Mouse (Mus musculus): ENCODE data around the gene Trim67. TPM values are rescaled to one million over a fixed set of nuclear protein-coding genes. Genes with fewer than 3 reads are reported as not detected.

Trim67 gene
- total RNA-seq (2021): 10 to 100 TPM; 30.6 to 39.3 TPM

DNA sequence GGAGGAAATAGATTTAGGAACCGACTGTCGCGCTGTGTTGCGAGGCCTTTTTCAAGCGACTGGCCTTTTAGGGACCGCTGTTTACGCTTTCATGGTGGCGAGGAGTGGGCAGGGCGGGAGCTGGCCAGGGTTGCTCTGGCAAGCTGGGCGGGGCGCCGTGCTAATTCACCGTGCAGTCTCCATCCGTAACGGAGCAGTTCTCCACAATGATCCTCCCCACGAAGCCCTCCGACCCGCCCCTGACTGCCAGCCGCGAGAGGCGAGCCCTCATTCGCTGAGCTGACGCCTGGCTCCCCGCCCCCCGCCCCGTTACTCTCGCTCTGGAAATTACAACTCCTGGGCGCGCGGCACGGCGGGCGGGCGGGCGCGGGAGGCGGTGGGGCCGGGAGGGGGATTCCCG is at the start of gene Trim67:
Trim67 (plus strand) TSS at position 385 of the 400 bp plus-strand sequence.
- peak; percentile 80 to 87 for DNase-seq (ENCODE audit: extremely low spot score in 1 of 2, low spot score in 2 of 2)
- intact Hi-C loops (cut with DNase I): no loop called here

GRCm38 (mm10) chr8:124746661-124747060 is 46.2 kb upstream of the Trim67 start:
- intact Hi-C loops (cut with DNase I): no loop called here
- DNase-seq (ENCODE audit: extremely low spot score in 1 of 2, low spot score in 2 of 2): no peak

DNA sequence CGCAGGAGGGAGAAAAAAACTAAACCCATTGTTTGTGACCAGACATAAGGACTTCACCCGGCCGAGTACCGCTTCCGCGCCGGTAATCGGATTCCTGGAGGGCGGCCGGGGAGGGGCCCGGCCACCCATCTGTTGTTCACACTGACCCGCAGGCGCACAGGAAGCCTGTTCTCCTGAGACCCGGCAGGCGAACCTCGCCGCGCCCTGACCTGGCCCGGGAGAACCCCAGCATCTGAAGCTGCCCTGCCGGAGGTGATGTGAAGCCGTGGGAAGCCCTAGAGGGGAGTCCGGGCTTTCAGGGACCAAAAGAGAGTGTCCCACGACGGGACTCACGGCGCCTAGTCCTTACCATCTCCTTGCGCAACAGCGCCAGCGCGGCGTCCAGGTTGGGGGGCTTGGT is 41.7 kb upstream of the Trim67 start:
- intact Hi-C loops (cut with DNase I): no loop called here
- peak in 1 of 2 experiments; percentile 38 for DNase-seq (ENCODE audit: extremely low spot score in 1 of 2, low spot score in 2 of 2)

DNA sequence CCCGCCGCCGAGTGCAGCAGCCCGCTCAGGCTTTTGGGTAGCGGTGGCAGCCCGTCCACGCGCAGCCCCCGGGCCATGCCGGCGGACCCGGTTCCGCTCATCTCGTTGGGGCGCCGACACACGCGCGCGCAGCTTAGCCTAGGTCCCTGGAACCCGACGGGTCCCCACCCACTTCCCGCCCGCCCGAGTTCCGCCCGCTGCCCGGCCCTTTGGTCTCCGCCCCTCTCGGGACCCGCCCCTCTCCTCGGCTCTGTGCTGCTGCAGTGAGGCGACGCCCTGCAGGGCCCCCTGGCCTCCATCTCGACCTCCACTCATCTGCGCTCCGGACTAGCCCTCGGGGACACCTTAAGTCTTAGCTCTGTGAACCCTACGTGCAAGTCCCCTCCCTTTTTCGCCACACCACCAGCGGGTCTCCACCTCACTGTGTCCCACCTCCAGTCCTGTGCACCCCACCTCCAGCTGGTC is 41.2 kb upstream of the Trim67 start, which contains the start of gene Fam89a:
Fam89a (minus strand) TSS at position 124 of the 465 bp plus-strand sequence.
- intact Hi-C loops (cut with DNase I): no loop called here
- peak in 1 of 2 experiments; percentile 76 for DNase-seq (ENCODE audit: extremely low spot score in 1 of 2, low spot score in 2 of 2)

DNA sequence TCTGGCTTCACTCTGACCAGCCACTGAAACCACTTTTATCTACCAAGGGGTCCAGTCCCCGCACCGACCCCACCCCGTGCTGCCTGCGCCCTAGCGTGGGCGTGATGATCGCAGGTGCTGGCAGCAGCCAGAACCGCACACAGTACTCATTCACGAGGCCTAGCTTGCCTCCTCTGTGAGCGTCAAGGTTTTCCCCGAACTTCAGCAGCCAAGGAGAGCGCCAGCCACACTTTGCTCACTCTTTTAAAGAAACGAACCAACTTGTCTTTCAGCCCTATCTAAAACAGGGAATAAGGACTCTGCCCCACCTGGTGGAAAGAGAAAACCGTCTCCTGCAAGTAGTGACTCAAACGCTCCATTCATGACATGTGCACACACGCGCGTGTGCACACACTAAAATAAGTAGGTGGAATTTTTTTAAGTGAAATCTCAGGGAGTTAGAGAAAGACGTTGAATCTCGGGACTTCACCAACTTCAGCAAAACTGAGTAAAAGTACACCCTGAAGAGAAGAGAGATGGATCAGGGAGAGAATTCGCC is 40.5 kb upstream of the Trim67 start:
- intact Hi-C loops (cut with DNase I): no loop called here
- no peak for DNase-seq (ENCODE audit: extremely low spot score in 1 of 2, low spot score in 2 of 2)

DNA sequence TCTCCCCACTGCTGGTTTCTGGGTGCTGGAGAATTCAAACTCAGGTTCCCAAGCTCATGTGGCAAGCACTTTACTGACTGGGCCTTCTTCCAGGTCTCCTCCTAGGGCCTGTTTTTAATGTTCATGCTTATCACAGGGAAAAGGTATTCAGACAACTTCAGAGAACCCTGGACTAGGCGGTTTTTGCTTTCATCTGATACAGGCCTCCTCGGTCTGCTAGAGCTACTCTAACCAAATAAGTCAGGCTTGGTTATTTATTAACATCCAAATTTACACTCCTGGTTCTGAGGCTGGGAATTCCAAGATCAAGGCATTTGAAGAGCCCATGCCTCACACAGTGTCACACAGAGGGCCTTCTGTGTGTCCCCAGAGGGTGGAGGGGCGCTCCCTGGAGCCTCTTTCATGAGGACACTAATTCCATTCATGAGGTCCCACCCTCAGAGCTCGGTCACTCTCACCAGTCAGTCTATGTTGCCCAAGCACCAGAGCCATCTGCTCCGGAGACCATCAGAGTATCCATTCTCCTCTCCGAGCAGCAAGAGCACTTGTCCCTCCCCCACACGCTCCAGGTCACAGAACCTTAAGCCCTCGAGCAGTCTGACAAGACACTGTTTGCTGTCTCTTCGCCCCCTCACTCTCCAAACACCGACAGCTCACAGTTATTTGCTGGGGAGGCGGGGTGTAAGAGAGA is 38.6 kb upstream of the Trim67 start:
- peak; percentile 52 to 55 for DNase-seq (ENCODE audit: extremely low spot score in 1 of 2, low spot score in 2 of 2)
- intact Hi-C loops (cut with DNase I): no loop called here

- intact Hi-C loops (cut with DNase I): no loop called here
- DNase-seq (ENCODE audit: extremely low spot score in 1 of 2, low spot score in 2 of 2): no peak
Measured at GRCm38 (mm10) chr8:124754792-124755190, 38.1 kb upstream of the Trim67 start.

- intact Hi-C loops (cut with DNase I): no loop called here
- no peak for DNase-seq (ENCODE audit: extremely low spot score in 1 of 2, low spot score in 2 of 2)
Measured at GRCm38 (mm10) chr8:124755481-124755880, 37.4 kb upstream of the Trim67 start.

GRCm38 (mm10) chr8:124756153-124756552 is 36.7 kb upstream of the Trim67 start:
- intact Hi-C loops (cut with DNase I): no loop called here

GRCm38 (mm10) chr8:124756601-124757000 is 36.3 kb upstream of the Trim67 start:
- intact Hi-C loops (cut with DNase I): no loop called here
- DNase-seq (ENCODE audit: extremely low spot score in 1 of 2, low spot score in 2 of 2): no peak

More at GRCm38 (mm10) chr8:124756153-124756552, 36.7 kb upstream of the Trim67 start:
- no peak for DNase-seq (ENCODE audit: extremely low spot score in 1 of 2, low spot score in 2 of 2)

DNA sequence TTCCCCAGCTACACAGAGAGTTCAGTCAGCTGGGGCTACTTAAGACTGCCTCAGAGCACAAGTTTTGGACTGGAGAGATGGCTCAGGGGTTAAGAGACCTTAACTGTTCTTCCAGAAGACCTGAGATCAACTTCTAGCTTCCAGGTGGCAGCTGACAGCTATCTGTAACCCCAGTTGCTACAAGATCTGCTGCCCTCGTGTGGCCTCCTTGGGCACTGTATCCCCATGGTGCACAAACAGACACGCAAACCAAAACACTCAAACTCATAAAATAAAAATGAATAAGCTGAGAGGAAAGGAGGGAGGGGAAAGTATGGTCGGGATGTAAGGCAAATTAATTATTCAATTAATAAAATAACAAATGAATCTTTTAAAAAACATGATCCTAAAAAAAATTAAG is 34.3 kb upstream of the Trim67 start:
- intact Hi-C loops (cut with DNase I): no loop called here
- no peak for DNase-seq (ENCODE audit: extremely low spot score in 1 of 2, low spot score in 2 of 2)

- intact Hi-C loops (cut with DNase I): no loop called here
Measured at GRCm38 (mm10) chr8:124763061-124763460, 29.8 kb upstream of the Trim67 start.

DNA sequence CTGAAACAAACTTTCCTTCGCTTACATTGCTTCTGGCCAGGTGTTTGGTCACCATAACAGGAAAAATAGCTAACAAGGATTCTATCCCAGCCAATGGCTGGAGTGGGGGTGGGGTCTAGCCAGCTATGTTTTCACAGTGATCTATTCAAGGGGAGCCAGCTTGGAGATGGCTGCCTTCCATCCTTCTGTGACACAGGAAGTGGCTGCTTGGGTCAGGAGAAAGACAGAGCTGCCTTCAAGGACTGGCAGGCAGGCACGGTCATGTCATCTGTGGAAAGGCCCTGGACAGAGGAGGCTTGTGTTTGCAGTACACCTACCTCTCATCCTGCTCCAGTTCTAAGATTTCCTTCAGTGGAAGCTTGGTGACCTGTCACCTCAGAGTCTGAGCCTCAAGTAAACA is 20.5 kb upstream of the Trim67 start:
- DNase-seq (ENCODE audit: extremely low spot score in 1 of 2, low spot score in 2 of 2): peak; percentile 45 to 53
- intact Hi-C loops (cut with DNase I): no loop called here

More at GRCm38 (mm10) chr8:124763061-124763460, 29.8 kb upstream of the Trim67 start:
- DNase-seq (ENCODE audit: extremely low spot score in 1 of 2, low spot score in 2 of 2): no peak

DNA sequence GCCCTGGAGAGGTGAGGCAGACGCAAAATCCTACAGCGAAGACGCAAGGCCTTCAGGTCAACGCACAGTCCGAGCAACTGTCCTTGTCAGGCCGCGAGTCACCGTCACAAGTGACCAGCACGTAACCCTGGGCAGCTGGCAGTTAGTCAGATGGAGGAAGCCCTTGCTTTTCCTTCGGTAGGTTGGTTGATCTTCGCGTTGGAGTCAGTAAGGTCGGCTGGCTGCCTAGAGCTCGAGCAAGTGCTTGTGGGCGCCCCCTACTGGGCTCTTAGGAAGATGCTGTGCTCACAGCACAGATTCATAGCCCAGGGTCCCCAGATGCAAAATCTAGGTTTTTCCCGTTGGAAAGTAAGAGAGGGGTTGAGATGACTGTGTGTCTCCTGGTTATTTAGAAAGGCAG is 17.2 kb upstream of the Trim67 start:
- peak; percentile 55 to 81 for DNase-seq (ENCODE audit: extremely low spot score in 1 of 2, low spot score in 2 of 2)
- intact Hi-C loops (cut with DNase I): no loop called here

DNA sequence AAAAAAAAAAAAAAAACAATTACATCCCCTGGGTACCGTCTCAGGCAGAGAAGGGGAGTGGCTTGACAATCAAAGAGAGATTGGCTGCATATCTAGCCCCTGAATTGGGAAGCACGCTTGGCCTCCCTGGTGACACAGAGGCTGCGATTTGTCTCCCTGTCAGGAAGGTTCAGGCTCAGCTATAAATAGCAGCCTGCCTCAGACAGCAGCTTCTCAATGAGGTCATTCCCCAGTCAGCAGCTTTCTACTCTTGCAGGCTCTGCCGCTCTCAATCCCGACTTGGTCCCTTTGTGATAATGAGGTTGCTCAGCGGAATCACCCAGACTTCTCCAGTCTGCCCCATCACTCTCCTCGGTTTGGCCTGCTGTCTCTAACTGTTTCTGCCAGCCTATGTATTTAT is 12.7 kb upstream of the Trim67 start:
- DNase-seq (ENCODE audit: extremely low spot score in 1 of 2, low spot score in 2 of 2): peak in 1 of 2 experiments; percentile 32

GRCm38 (mm10) chr8:124782431-124782830 is 10.5 kb upstream of the Trim67 start:
- intact Hi-C loops (cut with DNase I): loop anchor here (5.0 kb wide), 1 partner anchor 40 kb away; no protein-coding TSS in a partner anchor

More for the DNA sequence above, 12.7 kb upstream of the Trim67 start:
- intact Hi-C loops (cut with DNase I): loop anchor here (5.0 kb wide), 1 partner anchor 38 kb away; no protein-coding TSS in a partner anchor

GRCm38 (mm10) chr8:124783228-124783627 is 9.7 kb upstream of the Trim67 start:
- intact Hi-C loops (cut with DNase I): loop anchor here (5.0 kb wide), 1 partner anchor 41 kb away; no protein-coding TSS in a partner anchor
- no peak for DNase-seq (ENCODE audit: extremely low spot score in 1 of 2, low spot score in 2 of 2)

More at GRCm38 (mm10) chr8:124782431-124782830, 10.5 kb upstream of the Trim67 start:
- no peak for DNase-seq (ENCODE audit: extremely low spot score in 1 of 2, low spot score in 2 of 2)

- peak; percentile 58 to 60 for DNase-seq (ENCODE audit: extremely low spot score in 1 of 2, low spot score in 2 of 2)
- intact Hi-C loops (cut with DNase I): loop anchor here (5.0 kb wide), 1 partner anchor 42 kb away; no protein-coding TSS in a partner anchor
Measured at GRCm38 (mm10) chr8:124784613-124785012, 8.3 kb upstream of the Trim67 start.

DNA sequence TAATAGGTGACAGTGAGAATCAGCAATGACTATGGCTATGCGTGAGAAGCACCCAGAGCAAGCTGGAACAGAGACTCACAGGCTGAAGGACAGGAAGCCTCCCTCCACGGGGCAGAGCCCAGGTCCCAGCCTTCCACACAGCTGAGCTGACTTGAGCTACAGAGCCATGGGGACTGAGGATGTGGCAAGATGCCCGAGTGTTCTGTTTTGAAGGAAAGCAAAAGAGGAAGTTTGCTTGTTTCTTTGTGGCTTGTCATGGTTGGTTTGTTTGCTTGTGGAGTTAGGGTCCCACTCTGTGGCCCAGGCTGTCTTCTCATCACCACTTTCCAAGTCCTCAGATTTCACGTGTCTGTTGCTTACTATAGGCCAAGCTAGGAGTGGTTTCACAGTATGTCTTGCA is 2.2 kb upstream of the Trim67 start:
- DNase-seq (ENCODE audit: extremely low spot score in 1 of 2, low spot score in 2 of 2): no peak
- intact Hi-C loops (cut with DNase I): no loop called here

GRCm38 (mm10) chr8:124791751-124792150 is 1.1 kb upstream of the Trim67 start:
- intact Hi-C loops (cut with DNase I): no loop called here
- peak in 1 of 2 experiments; percentile 47 for DNase-seq (ENCODE audit: extremely low spot score in 1 of 2, low spot score in 2 of 2)
